Mouse (Mus musculus): Measurements from ENCODE around the gene S100a9. TPM values are rescaled to one million over a fixed set of nuclear protein-coding genes. Genes with fewer than 3 reads are reported as not detected.

S100a9 gene
- polyA plus RNA-seq, 2 experiments: 431 to 836 TPM

- ATAC-seq (ENCODE audit: insufficient read depth): no peak
- 43% methylated on average over 2 of the region's 2 CpGs for WGBS (ENCODE audit: insufficient replicate concordance)
- no peaks in the 10 kb centered on the region for H3K4me1 ChIP-seq (replicated peaks; ENCODE audit: control insufficient read depth in 2 of 2, insufficient read depth in 2 of 2, low read length in 1 of 2)
- no peak overlapping the region for H3K27ac ChIP-seq
- no peak overlapping the region for H3K9ac ChIP-seq (replicated peaks)
- no peak overlapping the region for H3K4me2 ChIP-seq (ENCODE audit: low read depth)
- H3K9me3 ChIP-seq (ENCODE audit: control insufficient read depth, low read length): no peaks in the 10 kb centered on the region
- no peak for TF ChIP-seq EP300 (IDR thresholded peaks at IDR 0.05; ENCODE audit: low read depth)
- peak; percentile 56 for TF ChIP-seq CTCF (IDR thresholded peaks at IDR 0.05; ENCODE audit: low read depth)
- no peak for DNase-seq (ENCODE audit: low read depth in 3 of 3, low spot score in 3 of 3)
- H3K36me3 ChIP-seq (replicated peaks; ENCODE audit: control insufficient read depth, insufficient read depth, low read depth): no peaks in the 10 kb centered on the region
- no peaks in the 10 kb centered on the region for H3K27me3 ChIP-seq (ENCODE audit: control insufficient read depth, insufficient read depth, low read length)
- H3K4me3 ChIP-seq (ENCODE audit: insufficient read depth in 1 of 2, low read depth in 2 of 2, low read length in 2 of 2): no peak overlapping the region
Measured at GRCm38 (mm10) chr3:90664219-90664618, 31.3 kb downstream of the S100a9 start.

DNA sequence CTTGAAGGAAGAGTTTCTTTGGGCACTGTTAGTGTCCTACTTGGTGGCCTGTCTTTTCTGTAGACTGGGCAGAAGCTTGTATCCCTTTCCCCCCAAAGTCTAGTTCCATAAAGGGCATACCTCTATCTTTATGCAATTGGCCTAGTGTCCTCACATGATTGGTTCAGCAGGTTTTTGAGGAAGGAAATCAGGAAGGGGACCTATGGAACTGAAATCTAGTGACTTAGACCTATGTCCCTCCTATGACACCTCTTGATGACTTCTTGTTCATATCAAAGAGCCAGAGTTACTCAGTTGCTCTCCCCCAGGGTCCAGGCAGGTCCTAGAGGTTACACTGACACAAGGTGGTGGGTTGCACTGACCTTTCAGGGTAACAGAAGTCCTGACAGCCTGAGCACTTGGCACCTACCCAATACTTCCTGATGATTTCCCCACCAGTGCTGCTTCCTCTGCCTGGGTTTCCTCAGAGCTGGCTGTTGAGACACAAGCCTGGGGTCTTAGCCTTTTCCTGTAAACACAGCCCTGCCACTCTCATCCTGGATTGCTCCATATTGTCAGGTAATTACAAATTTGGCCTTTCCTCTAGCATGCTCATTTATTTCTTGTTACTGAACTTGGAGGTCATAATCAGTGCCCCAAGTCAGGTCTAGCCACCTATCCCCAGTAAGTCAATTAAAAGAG is 36.0 kb downstream of the S100a9 start:
- no peak for DNase-seq (ENCODE audit: low read depth in 3 of 3, low spot score in 3 of 3)
- H3K27ac ChIP-seq: no peak overlapping the region
- H3K36me3 ChIP-seq (replicated peaks; ENCODE audit: control insufficient read depth, insufficient read depth, low read depth): no peaks in the 10 kb centered on the region
- no peak for ATAC-seq (ENCODE audit: insufficient read depth)
- H3K4me2 ChIP-seq (ENCODE audit: low read depth): no peak overlapping the region
- no peaks in the 10 kb centered on the region for H3K4me1 ChIP-seq (replicated peaks; ENCODE audit: control insufficient read depth in 2 of 2, insufficient read depth in 2 of 2, low read length in 1 of 2)
- H3K9me3 ChIP-seq (ENCODE audit: control insufficient read depth, low read length): no peaks in the 10 kb centered on the region
- H3K4me3 ChIP-seq (ENCODE audit: insufficient read depth in 1 of 2, low read depth in 2 of 2, low read length in 2 of 2): no peak overlapping the region
- no peaks in the 10 kb centered on the region for H3K27me3 ChIP-seq (ENCODE audit: control insufficient read depth, insufficient read depth, low read length)
- TF ChIP-seq EP300 (IDR thresholded peaks at IDR 0.05; ENCODE audit: low read depth): no peak
- no peak for TF ChIP-seq CTCF (IDR thresholded peaks at IDR 0.05; ENCODE audit: low read depth)
- no peak overlapping the region for H3K9ac ChIP-seq (replicated peaks)

DNA sequence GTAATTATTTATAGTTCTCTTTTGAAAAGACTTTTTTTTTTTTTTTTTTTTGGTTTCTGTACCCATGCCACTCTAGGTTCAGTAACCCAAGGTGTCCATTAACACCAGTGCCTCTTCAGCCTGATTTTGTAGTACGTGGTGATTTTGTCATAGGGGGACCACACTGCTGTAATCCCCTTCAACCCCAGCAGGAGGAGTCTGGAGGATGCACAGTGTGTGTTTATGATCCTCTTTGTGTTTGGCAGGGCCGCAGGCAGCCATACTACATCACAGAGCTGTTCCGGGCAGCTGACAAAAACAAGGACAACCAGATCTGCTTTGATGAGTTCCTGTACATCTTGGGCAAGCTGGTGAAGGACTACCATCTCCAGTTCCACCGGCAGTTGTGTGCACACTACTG is 38.1 kb downstream of the S100a9 start:
- Histone ChIP-seq H3K36me3 (replicated peaks; ENCODE audit: control insufficient read depth, insufficient read depth, low read depth) (no peaks in the 10 kb centered on the region), H3K4me1 (replicated peaks; ENCODE audit: control insufficient read depth in 2 of 2, insufficient read depth in 2 of 2, low read length in 1 of 2) (no peaks in the 10 kb centered on the region), H3K9ac (replicated peaks) (no peak overlapping the region), H3K4me3 (ENCODE audit: insufficient read depth in 1 of 2, low read depth in 2 of 2, low read length in 2 of 2) (no peak overlapping the region), H3K9me3 (ENCODE audit: control insufficient read depth, low read length) (no peaks in the 10 kb centered on the region), H3K27me3 (ENCODE audit: control insufficient read depth, insufficient read depth, low read length) (no peaks in the 10 kb centered on the region), H3K27ac (no peak overlapping the region), H3K4me2 (ENCODE audit: low read depth) (no peak overlapping the region)
- ATAC-seq (ENCODE audit: insufficient read depth): no peak
- DNase-seq (ENCODE audit: low read depth in 3 of 3, low spot score in 3 of 3): no peak
- TF ChIP-seq EP300 (IDR thresholded peaks at IDR 0.05; ENCODE audit: low read depth): no peak
- TF ChIP-seq CTCF (IDR thresholded peaks at IDR 0.05; ENCODE audit: low read depth): peak; percentile 36; the same call in 1 of the 2 replicates
- 50% methylated on average over 4 of the region's 4 CpGs for WGBS (ENCODE audit: insufficient replicate concordance)

GRCm38 (mm10) chr3:90653717-90654116 is 41.8 kb downstream of the S100a9 start, which contains the start of gene S100a7a:
Gene S100a7a, plus strand, starts transcription at chr3:90654017.
- H3K36me3 ChIP-seq (replicated peaks; ENCODE audit: control insufficient read depth, insufficient read depth, low read depth): no peaks in the 10 kb centered on the region
- no peak for TF ChIP-seq EP300 (IDR thresholded peaks at IDR 0.05; ENCODE audit: low read depth)
- no peak for TF ChIP-seq CTCF (IDR thresholded peaks at IDR 0.05; ENCODE audit: low read depth)
- no peaks in the 10 kb centered on the region for H3K27me3 ChIP-seq (ENCODE audit: control insufficient read depth, insufficient read depth, low read length)
- no peak within 1 kb of the TSS for H3K9ac ChIP-seq (replicated peaks)
- H3K4me2 ChIP-seq (ENCODE audit: low read depth): no peak within 1 kb of the TSS
- H3K27ac ChIP-seq: no peak within 1 kb of the TSS
- H3K9me3 ChIP-seq (ENCODE audit: control insufficient read depth, low read length): no peaks in the 10 kb centered on the region
- H3K4me3 ChIP-seq (ENCODE audit: insufficient read depth in 1 of 2, low read depth in 2 of 2, low read length in 2 of 2): no peak within 1 kb of the TSS
- H3K4me1 ChIP-seq (replicated peaks; ENCODE audit: control insufficient read depth in 2 of 2, insufficient read depth in 2 of 2, low read length in 1 of 2): no peaks in the 10 kb centered on the region
- no peak for DNase-seq (ENCODE audit: low read depth in 3 of 3, low spot score in 3 of 3)
- ATAC-seq (ENCODE audit: insufficient read depth): no peak

DNA sequence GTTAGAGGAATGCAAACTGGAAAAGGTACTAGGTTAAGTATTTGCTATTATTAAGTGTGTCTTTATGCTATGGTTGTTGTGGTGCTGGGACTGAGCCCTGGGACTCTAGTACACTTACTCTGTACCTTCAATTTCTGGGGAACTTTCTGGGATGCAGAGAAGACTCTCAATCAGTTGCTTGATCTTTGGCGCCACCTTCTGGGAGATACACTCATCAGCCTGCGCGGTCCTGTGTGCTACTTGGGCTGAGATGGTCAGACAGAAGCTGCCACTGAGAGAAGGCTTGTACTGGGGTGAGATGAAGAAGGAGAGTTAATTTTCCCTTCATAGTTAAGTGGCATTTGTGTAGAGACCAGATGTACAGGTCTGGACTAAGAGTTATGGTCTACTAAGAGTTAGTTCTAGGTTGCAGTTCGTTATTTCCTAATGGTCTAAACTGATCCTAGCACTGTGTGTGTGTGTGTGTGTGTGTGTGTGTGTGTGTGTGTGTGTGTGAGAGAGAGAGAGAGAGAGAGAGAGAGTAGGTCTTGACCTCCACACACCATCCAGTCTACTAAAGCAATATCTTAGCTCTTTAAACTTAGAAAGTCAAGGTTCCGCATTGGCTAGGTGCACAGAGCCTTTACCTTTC is 42.5 kb downstream of the S100a9 start:
- no peak for DNase-seq (ENCODE audit: low read depth in 3 of 3, low spot score in 3 of 3)
- no peak overlapping the region for H3K9ac ChIP-seq (replicated peaks)
- ATAC-seq (ENCODE audit: insufficient read depth): no peak
- TF ChIP-seq CTCF (IDR thresholded peaks at IDR 0.05; ENCODE audit: low read depth): peak; percentile 70
- no peak for TF ChIP-seq EP300 (IDR thresholded peaks at IDR 0.05; ENCODE audit: low read depth)
- no peak overlapping the region for H3K4me2 ChIP-seq (ENCODE audit: low read depth)
- no peak overlapping the region for H3K27ac ChIP-seq
- no peaks in the 10 kb centered on the region for H3K36me3 ChIP-seq (replicated peaks; ENCODE audit: control insufficient read depth, insufficient read depth, low read depth)
- no peaks in the 10 kb centered on the region for H3K9me3 ChIP-seq (ENCODE audit: control insufficient read depth, low read length)
- no peak overlapping the region for H3K4me3 ChIP-seq (ENCODE audit: insufficient read depth in 1 of 2, low read depth in 2 of 2, low read length in 2 of 2)
- no peaks in the 10 kb centered on the region for H3K4me1 ChIP-seq (replicated peaks; ENCODE audit: control insufficient read depth in 2 of 2, insufficient read depth in 2 of 2, low read length in 1 of 2)
- WGBS (ENCODE audit: insufficient replicate concordance): 31% methylated on average over 5 of the region's 5 CpGs
- no peaks in the 10 kb centered on the region for H3K27me3 ChIP-seq (ENCODE audit: control insufficient read depth, insufficient read depth, low read length)

All from liver, embryonic 14.5 days (tissue).